Mouse (Mus musculus): ENCODE measurements around the gene Prpf6. TPM values are rescaled to one million over a fixed set of nuclear protein-coding genes. Genes with fewer than 3 reads are reported as not detected.
A peak's percentile ranks its signal among the peaks of the same experiment; 100 is the strongest.

The Prpf6 gene
- polyA plus RNA-seq, 2 experiments: 41.6 to 57.9 TPM

DNA sequence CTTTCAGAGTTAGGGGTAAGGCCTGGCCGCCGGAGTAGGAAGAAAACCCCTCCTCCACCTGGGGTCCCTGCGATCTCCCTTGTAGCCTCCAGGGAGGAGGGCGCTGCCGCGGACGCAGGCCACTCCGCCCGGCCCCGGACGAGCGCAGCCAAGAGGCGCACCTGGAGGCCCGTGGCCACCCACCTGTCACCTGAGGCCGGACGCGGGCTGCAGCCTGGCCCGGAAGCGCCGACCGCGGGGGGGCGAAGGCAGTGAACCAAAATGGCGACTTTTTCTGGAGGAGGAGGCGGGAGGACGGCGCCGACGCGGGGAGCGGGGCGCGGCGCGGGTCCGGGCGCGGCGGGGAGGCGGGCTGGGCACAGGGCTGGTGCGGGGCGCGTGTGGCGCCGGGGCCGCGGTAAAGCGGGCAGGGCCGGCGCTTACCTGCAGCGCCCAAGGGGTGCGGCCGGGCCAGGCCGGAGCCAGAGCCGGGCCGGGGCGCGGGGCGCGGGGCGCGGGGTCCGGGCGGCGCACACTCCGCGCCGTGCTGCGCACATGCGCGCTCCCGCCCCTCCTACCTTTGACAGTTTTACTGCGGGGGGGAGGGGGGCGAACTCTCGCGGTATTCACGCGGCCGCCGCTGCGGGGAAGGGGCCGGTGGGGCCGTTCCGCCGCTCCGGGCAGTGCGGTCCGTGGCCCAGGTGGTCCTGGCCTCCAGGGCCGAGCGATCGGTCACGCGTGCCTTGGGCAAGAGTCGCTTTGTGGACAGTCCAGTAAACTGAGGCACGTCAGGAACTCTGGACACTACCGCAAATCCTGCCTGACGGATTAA, 768 bp downstream of the Prpf6 start, which contains the start of gene Zfp512b:
Gene Zfp512b, minus strand, starts transcription at position 573 of the 811 bp plus-strand sequence.
- Histone ChIP-seq H3K27ac (replicated peaks; ENCODE audit: low read depth, low read length) (peak within 1 kb of the TSS; percentile 77), H3K9ac (ENCODE audit: low read depth, low read length, severe bottlenecking) (peak within 1 kb of the TSS; percentile 90), H3K9me3 (ENCODE audit: control insufficient read depth, low read length) (no peaks in the 10 kb centered on the region), H3K4me3 (replicated peaks; ENCODE audit: low read length) (peak within 1 kb of the TSS; percentile 96), H3K4me2 (replicated peaks; ENCODE audit: low read depth, low read length, severe bottlenecking) (peak within 1 kb of the TSS; percentile 80), H3K4me1 (ENCODE audit: control insufficient read depth, insufficient read depth, low read length) (peaks cover 8% of the 10 kb centered on the region), H3K36me3 (ENCODE audit: control insufficient read depth, insufficient read depth, low read length) (peaks cover 35% of the 10 kb centered on the region), H3K27me3 (ENCODE audit: control insufficient read depth, insufficient read depth, low read length) (no peaks in the 10 kb centered on the region)
- peak; percentile 66 for DNase-seq (ENCODE audit: low spot score)
- TF ChIP-seq POLR2A (IDR thresholded peaks at IDR 0.05; ENCODE audit: borderline replicate concordance, extremely low read depth, insufficient read depth, insufficient read length): peak; percentile 95; the same call in 1 of the 2 replicates
- 0% methylated on average over 42 of the region's 97 CpGs for WGBS
- peak; percentile 92 for ATAC-seq (ENCODE audit: low FRiP score, low read depth)

- WGBS: 3% methylated on average over 6 of the region's 6 CpGs
- peaks cover 30% of the 10 kb centered on the region for H3K36me3 ChIP-seq (ENCODE audit: control insufficient read depth, insufficient read depth, low read length)
- peaks cover 8% of the 10 kb centered on the region for H3K4me1 ChIP-seq (ENCODE audit: control insufficient read depth, insufficient read depth, low read length)
- H3K9ac ChIP-seq (ENCODE audit: low read depth, low read length, severe bottlenecking): peak overlapping the region; percentile 90
- no peak for TF ChIP-seq POLR2A (IDR thresholded peaks at IDR 0.05; ENCODE audit: borderline replicate concordance, extremely low read depth, insufficient read depth, insufficient read length)
- no peaks in the 10 kb centered on the region for H3K27me3 ChIP-seq (ENCODE audit: control insufficient read depth, insufficient read depth, low read length)
- peak overlapping the region; percentile 80 for H3K4me2 ChIP-seq (replicated peaks; ENCODE audit: low read depth, low read length, severe bottlenecking)
- no peaks in the 10 kb centered on the region for H3K9me3 ChIP-seq (ENCODE audit: control insufficient read depth, low read length)
- peak; percentile 9; the same call in 1 of the 2 replicates for ATAC-seq (ENCODE audit: low FRiP score, low read depth)
- H3K4me3 ChIP-seq (replicated peaks; ENCODE audit: low read length): peak overlapping the region; percentile 96
- H3K27ac ChIP-seq (replicated peaks; ENCODE audit: low read depth, low read length): peak overlapping the region; percentile 77
- no peak for DNase-seq (ENCODE audit: low spot score)
Measured at GRCm38 (mm10) chr2:181593042-181593421, 1.4 kb downstream of the Prpf6 start.

DNA sequence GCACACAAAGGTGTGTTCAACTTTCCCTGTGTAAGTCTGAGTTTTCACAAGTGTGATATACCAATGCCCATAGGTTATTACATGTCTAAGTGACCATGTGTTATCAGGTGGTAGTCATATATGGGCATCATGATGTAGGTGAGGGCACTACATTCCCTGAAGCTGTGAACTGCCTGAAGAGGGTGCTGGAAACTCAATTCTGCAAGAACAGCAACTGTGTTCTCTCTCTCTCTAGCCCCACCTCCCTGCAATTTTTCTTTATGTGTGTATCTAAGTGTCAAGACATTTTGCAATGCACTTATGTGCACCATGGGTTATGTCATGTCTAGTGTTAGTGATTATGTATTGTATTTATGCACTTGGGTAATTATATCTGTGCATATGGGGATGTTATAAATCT, 2.3 kb downstream of the Prpf6 start:
- ATAC-seq (ENCODE audit: low FRiP score, low read depth): no peak

GRCm38 (mm10) chr2:181594946-181595696, 3.5 kb downstream of the Prpf6 start:
- peaks cover 10% of the 10 kb centered on the region; the same call in 1 of the 2 replicates for H3K27me3 ChIP-seq (ENCODE audit: control insufficient read depth, insufficient read depth, low read length)
- DNase-seq (ENCODE audit: low spot score): peak; percentile 58
- peaks cover 11% of the 10 kb centered on the region for H3K4me1 ChIP-seq (ENCODE audit: control insufficient read depth, insufficient read depth, low read length)
- WGBS: 60% methylated on average over 4 of the region's 4 CpGs
- H3K9me3 ChIP-seq (ENCODE audit: control insufficient read depth, low read length): no peaks in the 10 kb centered on the region
- no peak for TF ChIP-seq POLR2A (IDR thresholded peaks at IDR 0.05; ENCODE audit: borderline replicate concordance, extremely low read depth, insufficient read depth, insufficient read length)
- ATAC-seq (ENCODE audit: low FRiP score, low read depth): no peak
- no peak overlapping the region for H3K4me2 ChIP-seq (replicated peaks; ENCODE audit: low read depth, low read length, severe bottlenecking)
- peaks cover 9% of the 10 kb centered on the region for H3K36me3 ChIP-seq (ENCODE audit: control insufficient read depth, insufficient read depth, low read length)
- no peak overlapping the region for H3K9ac ChIP-seq (ENCODE audit: low read depth, low read length, severe bottlenecking)
- H3K4me3 ChIP-seq (replicated peaks; ENCODE audit: low read length): no peak overlapping the region
- no peak overlapping the region for H3K27ac ChIP-seq (replicated peaks; ENCODE audit: low read depth, low read length)

More for the DNA sequence above, 2.3 kb downstream of the Prpf6 start:
- no peak for TF ChIP-seq POLR2A (IDR thresholded peaks at IDR 0.05; ENCODE audit: borderline replicate concordance, extremely low read depth, insufficient read depth, insufficient read length)
- no peak overlapping the region for H3K27ac ChIP-seq (replicated peaks; ENCODE audit: low read depth, low read length)
- H3K4me3 ChIP-seq (replicated peaks; ENCODE audit: low read length): no peak overlapping the region
- peaks cover 6% of the 10 kb centered on the region; the same call in 1 of the 2 replicates for H3K27me3 ChIP-seq (ENCODE audit: control insufficient read depth, insufficient read depth, low read length)
- H3K9ac ChIP-seq (ENCODE audit: low read depth, low read length, severe bottlenecking): no peak overlapping the region
- DNase-seq (ENCODE audit: low spot score): no peak
- H3K4me2 ChIP-seq (replicated peaks; ENCODE audit: low read depth, low read length, severe bottlenecking): no peak overlapping the region
- no peaks in the 10 kb centered on the region for H3K9me3 ChIP-seq (ENCODE audit: control insufficient read depth, low read length)
- H3K36me3 ChIP-seq (ENCODE audit: control insufficient read depth, insufficient read depth, low read length): peaks cover 21% of the 10 kb centered on the region
- peaks cover 8% of the 10 kb centered on the region for H3K4me1 ChIP-seq (ENCODE audit: control insufficient read depth, insufficient read depth, low read length)

GRCm38 (mm10) chr2:181596221-181596960, 4.7 kb downstream of the Prpf6 start:
- H3K4me2 ChIP-seq (replicated peaks; ENCODE audit: low read depth, low read length, severe bottlenecking): no peak overlapping the region
- no peaks in the 10 kb centered on the region for H3K36me3 ChIP-seq (ENCODE audit: control insufficient read depth, insufficient read depth, low read length)
- peaks cover 10% of the 10 kb centered on the region; the same call in 1 of the 2 replicates for H3K27me3 ChIP-seq (ENCODE audit: control insufficient read depth, insufficient read depth, low read length)
- H3K4me3 ChIP-seq (replicated peaks; ENCODE audit: low read length): no peak overlapping the region
- ATAC-seq (ENCODE audit: low FRiP score, low read depth) (no peak), DNase-seq (ENCODE audit: low spot score) (no peak)
- no peak overlapping the region for H3K27ac ChIP-seq (replicated peaks; ENCODE audit: low read depth, low read length)
- H3K4me1 ChIP-seq (ENCODE audit: control insufficient read depth, insufficient read depth, low read length): peaks cover 14% of the 10 kb centered on the region
- WGBS: 40% methylated on average over 6 of the region's 6 CpGs
- H3K9ac ChIP-seq (ENCODE audit: low read depth, low read length, severe bottlenecking): no peak overlapping the region
- H3K9me3 ChIP-seq (ENCODE audit: control insufficient read depth, low read length): no peaks in the 10 kb centered on the region
- TF ChIP-seq POLR2A (IDR thresholded peaks at IDR 0.05; ENCODE audit: borderline replicate concordance, extremely low read depth, insufficient read depth, insufficient read length): no peak
